ENCODE assay signal across 27 mouse cellular contexts in the genomic region with DNA sequence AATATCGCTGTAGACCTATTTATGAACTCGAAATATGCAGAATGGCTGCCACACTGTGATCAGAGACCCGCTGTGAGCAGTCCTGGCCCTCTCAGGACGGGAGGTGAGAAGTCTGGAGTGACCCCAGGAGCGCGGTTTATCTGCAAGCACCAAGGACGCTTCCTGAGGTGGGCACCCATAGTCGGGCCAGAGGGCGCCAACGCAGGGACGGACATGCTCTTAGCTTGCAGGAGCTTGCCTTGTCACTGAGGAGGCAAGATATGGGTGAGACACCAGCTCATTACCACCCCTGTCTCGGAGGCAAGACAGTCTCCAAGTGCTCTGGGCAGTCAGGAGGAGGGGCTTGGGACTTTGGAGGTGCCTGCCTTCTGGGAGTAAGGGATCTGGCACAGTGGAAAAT. TPM values are rescaled to one million over a fixed set of nuclear protein-coding genes. Genes with fewer than 3 reads are reported as not detected.
DNase-seq lines count a peak whose midpoint lies in the region; ATAC-seq and TF ChIP-seq lines count a peak whose summit lies in the region.
"Had no signal": no experiment of that assay in that cellular context is flagged by ENCODE, and none has a peak within 500 bp of the region (broad histone marks: within the 10 kb centered on the region; RNA-seq: fewer than 3 reads in every experiment).

No protein-coding gene starts in this region.

- H3K4me1 ChIP-seq in heart, embryonic 10.5 days = peaks cover 63% of the 10 kb centered on the region
- peaks cover 49% of the 10 kb centered on the region for H3K4me1 ChIP-seq in lung, embryonic 15.5 days
- no peaks in the 10 kb centered on the region for H3K4me1 ChIP-seq in lung, adult 2 months (ENCODE audit: control insufficient read depth, insufficient read depth, low read length)
- H3K4me1 ChIP-seq in brown adipose tissue, adult 24 weeks (ENCODE audit: control insufficient read depth, insufficient read depth, insufficient read length, low read length) = peaks cover 15% of the 10 kb centered on the region
- no peaks in the 10 kb centered on the region; the same call in 1 of the 2 replicates for H3K4me1 ChIP-seq in stomach, postnatal 0 days (replicated peaks; ENCODE audit: control insufficient read depth, insufficient read depth)

- ATAC-seq in lung, embryonic 15.5 days (ENCODE audit: borderline replicate concordance, extremely low read depth, low FRiP score, low TSS enrichment) = no peak
- ATAC-seq in stomach, postnatal 0 days (ENCODE audit: low FRiP score, low TSS enrichment) = no peak
- ATAC-seq: forebrain, embryonic 15.5 days; hindbrain, embryonic 16.5 days; lung, postnatal 0 days; midbrain, embryonic 13.5 days; Patski had no signal

- 0 out of 2 replicates have a peak overlapping the region, but pooled peaks have one; percentile 24 for H3K27ac ChIP-seq in heart, embryonic 10.5 days
- H3K27ac ChIP-seq in lung, embryonic 15.5 days = no peak overlapping the region
- H3K27ac ChIP-seq in brown adipose tissue, adult 24 weeks (replicated peaks; ENCODE audit: low read depth, low read length) = no peak overlapping the region
- peak overlapping the region; percentile 35; the same call in 1 of the 2 replicates for H3K27ac ChIP-seq in stomach, postnatal 0 days (replicated peaks)
- H3K27ac ChIP-seq: embryonic facial prominence, embryonic 12.5 days; forebrain, embryonic 10.5 days; forebrain, embryonic 15.5 days; heart, embryonic 15.5 days; midbrain, embryonic 13.5 days; neural tube, embryonic 13.5 days had no signal

- H3K36me3 ChIP-seq in heart, embryonic 10.5 days = 0 out of 2 replicates have a peak, but pooled peaks cover 3% of the 10 kb centered on the region
- H3K36me3 ChIP-seq in lung, embryonic 15.5 days = no peaks in the 10 kb centered on the region
- no peaks in the 10 kb centered on the region for H3K36me3 ChIP-seq in stomach, postnatal 0 days (ENCODE audit: control insufficient read depth, insufficient read depth, low read length)
- H3K36me3 ChIP-seq: embryonic facial prominence, embryonic 12.5 days; forebrain, embryonic 10.5 days; forebrain, embryonic 15.5 days; heart, embryonic 15.5 days; midbrain, embryonic 13.5 days; neural tube, embryonic 13.5 days had no signal

- H3K27me3 ChIP-seq in heart, embryonic 10.5 days (ENCODE audit: insufficient read depth, poor library complexity, severe bottlenecking) = peaks cover 75% of the 10 kb centered on the region
- peaks cover 29% of the 10 kb centered on the region for H3K27me3 ChIP-seq in lung, embryonic 15.5 days
- H3K27me3 ChIP-seq in stomach, postnatal 0 days (ENCODE audit: control insufficient read depth, insufficient read depth, low read length) = no peaks in the 10 kb centered on the region
- H3K27me3 ChIP-seq: Patski had no signal

- H3K4me2 ChIP-seq in lung, embryonic 15.5 days = peak overlapping the region; percentile 71; the same call in 1 of the 2 replicates
- no peak overlapping the region for H3K4me2 ChIP-seq in stomach, postnatal 0 days (replicated peaks; ENCODE audit: low read depth)
- H3K4me2 ChIP-seq: embryonic facial prominence, embryonic 12.5 days; forebrain, embryonic 15.5 days; heart, embryonic 15.5 days; midbrain, embryonic 13.5 days; neural tube, embryonic 13.5 days had no signal

- TF ChIP-seq EP300 in stomach, postnatal 0 days (optimal IDR thresholded peaks at IDR 0.05) = no peak

- H3K9me3 ChIP-seq in heart, embryonic 10.5 days = no peaks in the 10 kb centered on the region
- H3K9me3 ChIP-seq in lung, embryonic 15.5 days = no peaks in the 10 kb centered on the region
- no peaks in the 10 kb centered on the region for H3K9me3 ChIP-seq in stomach, postnatal 0 days (ENCODE audit: control insufficient read depth, low read length)
- H3K9me3 ChIP-seq: embryonic facial prominence, embryonic 12.5 days; forebrain, embryonic 10.5 days; forebrain, embryonic 15.5 days; heart, embryonic 15.5 days; midbrain, embryonic 13.5 days; neural tube, embryonic 13.5 days had no signal

- no peak overlapping the region for H3K4me3 ChIP-seq in heart, embryonic 10.5 days
- no peak overlapping the region for H3K4me3 ChIP-seq in lung, embryonic 15.5 days
- H3K4me3 ChIP-seq in lung, adult 2 months (replicated peaks; ENCODE audit: extremely low read depth, low read depth, low read length) = no peak overlapping the region
- H3K4me3 ChIP-seq in brown adipose tissue, adult 24 weeks (ENCODE audit: insufficient read depth, low read depth, low read length) = 0 out of 2 replicates have a peak overlapping the region, but pooled peaks have one; percentile 7
- no peak overlapping the region for H3K4me3 ChIP-seq in stomach, postnatal 0 days (ENCODE audit: low read depth, low read length)
- H3K4me3 ChIP-seq: embryonic facial prominence, embryonic 12.5 days; forebrain, embryonic 10.5 days; forebrain, embryonic 15.5 days; heart, embryonic 15.5 days; midbrain, embryonic 13.5 days; neural tube, embryonic 13.5 days had no signal

- WGBS in heart, embryonic 10.5 days = 79% methylated on average over 12 of the region's 12 CpGs
- 78% methylated on average over 12 of the region's 12 CpGs for WGBS in lung, embryonic 15.5 days
- WGBS in lung, adult 2 months = 84% methylated on average over 12 of the region's 12 CpGs
- WGBS in stomach, postnatal 0 days = 75% methylated on average over 12 of the region's 12 CpGs

- no peak for DNase-seq in heart, embryonic 10.5 days (ENCODE audit: low spot score)
- no peak for DNase-seq in heart, adult 18-20 months
- no peak for DNase-seq in lung, adult 2 months
- no peak for DNase-seq in stomach, postnatal 0 days (ENCODE audit: low spot score)
- no peak for DNase-seq in kidney, adult 8-10 months
- DNase-seq: adrenal gland, postnatal 10 days; cerebellum, adult 11 months; cerebellum, adult 9-10 months; cerebellum, postnatal 36 days; gastrocnemius, postnatal 36 days; kidney, adult 2 months; kidney, postnatal 10 days; layer of hippocampus, postnatal 36 days; left cerebral cortex, postnatal 4 days; right cerebral cortex, postnatal 4 days; thymus, postnatal 14 days had no signal

- no peak for TF ChIP-seq CTCF in lung, adult 2 months (IDR thresholded peaks at IDR 0.05; ENCODE audit: insufficient read depth, low read length)
- TF ChIP-seq CTCF in stomach, postnatal 0 days (IDR thresholded peaks at IDR 0.05; ENCODE audit: low read depth) = no peak

- H3K9ac ChIP-seq in lung, embryonic 15.5 days = no peak overlapping the region
- no peak overlapping the region for H3K9ac ChIP-seq in stomach, postnatal 0 days (ENCODE audit: low read length)
- H3K9ac ChIP-seq: embryonic facial prominence, embryonic 12.5 days; forebrain, embryonic 15.5 days; heart, embryonic 15.5 days; midbrain, embryonic 13.5 days; neural tube, embryonic 13.5 days had no signal

- no peak for TF ChIP-seq POLR2A in lung, adult 2 months (IDR thresholded peaks at IDR 0.05; ENCODE audit: borderline replicate concordance, extremely low read depth, low read depth, low read length)

RNA-seq across cellular contexts. Expression of a gene that starts 2.4 kb away (rescaled TPM):
- 148 and 164 TPM in 2 replicates for polyA plus RNA-seq in heart, embryonic 10.5 days (2016; fragmentation: Nextera tagmentation; extraction: Ambion mirVana)
- total RNA-seq in heart, adult 18-20 months (2021) = 10 to 100 TPM; 32.7 to 33.4 TPM
- 141 and 145 TPM in 2 replicates for polyA plus RNA-seq in lung, embryonic 15.5 days (2015; fragmentation: Nextera tagmentation; extraction: Ambion mirVana)
- 35.1 and 41.4 TPM in 2 replicates for polyA plus RNA-seq in lung, adult 2 months (2012; rRNA removed)
- polyA plus RNA-seq in brown adipose tissue, adult 24 weeks (2012; ENCODE audit: insufficient read depth, insufficient read length, missing spikeins) = 65.5 and 118 TPM in 2 replicates
- 42.9 and 46.2 TPM in 2 replicates for polyA plus RNA-seq in stomach, postnatal 0 days (2015; fragmentation: Nextera tagmentation; extraction: Ambion mirVana)

Comparison
In these comparisons a context has a peak if more than half of its experiments do, and no peak if none do; other contexts are left out.
1. H3K27ac ChIP-seq: peak in heart, embryonic 10.5 days (single experiment) and stomach, postnatal 0 days (single experiment); none in lung, embryonic 15.5 days (single experiment) and brown adipose tissue, adult 24 weeks (single experiment).